Mouse (Mus musculus): Measurements from ENCODE around the gene Krt31. TPM values are rescaled to one million over a fixed set of nuclear protein-coding genes. Genes with fewer than 3 reads are reported as not detected.

Gene Krt31
- polyA plus RNA-seq, 1 experiment from 2014 or later: 0.69 TPM

DNA sequence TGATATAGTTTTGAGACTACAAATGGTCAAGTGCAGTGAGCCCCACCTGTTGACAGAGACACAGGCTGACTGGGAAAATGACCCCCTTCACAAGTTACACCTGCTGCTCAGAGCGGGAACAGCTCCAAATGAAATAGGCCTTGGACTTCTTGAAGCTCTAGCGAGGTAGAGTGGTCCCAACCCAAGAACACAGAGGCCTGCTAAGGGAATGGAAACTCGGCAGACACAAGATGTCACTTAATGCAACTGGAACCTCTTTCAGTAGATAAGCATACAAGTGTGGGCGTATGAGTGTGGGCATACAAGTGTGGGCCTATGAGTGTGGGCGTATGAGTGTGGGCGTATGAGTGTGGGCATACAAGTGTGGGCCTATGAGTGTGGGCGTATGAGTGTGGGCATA lies 51.3 kb downstream of the Krt31 start:
- 87% methylated on average over 7 of the region's 7 CpGs for WGBS
- ATAC-seq (ENCODE audit: insufficient read depth, low FRiP score, low read depth): no peak

More for the DNA sequence above, 51.3 kb downstream of the Krt31 start:
- Histone ChIP-seq H3K4me2 (no peak overlapping the region), H3K27ac (no peak overlapping the region), H3K36me3 (no peaks in the 10 kb centered on the region), H3K4me3 (replicated peaks) (no peak overlapping the region), H3K27me3 (replicated peaks) (0 out of 2 replicates have a peak, but pooled peaks cover 3% of the 10 kb centered on the region), H3K9me3 (no peaks in the 10 kb centered on the region), H3K4me1 (no peaks in the 10 kb centered on the region), H3K9ac (no peak overlapping the region)

Other genes starting within 250 kb of the Krt31 start
- not detected in 2 replicates for gene Gm11554, start 246.1 kb downstream of the Krt31 start, polyA plus RNA-seq (2015; fragmentation: Nextera tagmentation; extraction: Ambion mirVana)
- not detected in 2 replicates for gene Krtap4-13, start 240.7 kb downstream of the Krt31 start, polyA plus RNA-seq (2015; fragmentation: Nextera tagmentation; extraction: Ambion mirVana)
- not detected in 2 replicates for gene Gm11564, start 234.9 kb downstream of the Krt31 start, polyA plus RNA-seq (2015; fragmentation: Nextera tagmentation; extraction: Ambion mirVana)
- not detected in 2 replicates for gene 2300003K06Rik, start 212.5 kb downstream of the Krt31 start, polyA plus RNA-seq (2015; fragmentation: Nextera tagmentation; extraction: Ambion mirVana)
- not detected in 2 replicates for gene Krtap4-16, start 198.9 kb downstream of the Krt31 start, polyA plus RNA-seq (2015; fragmentation: Nextera tagmentation; extraction: Ambion mirVana)
- gene Gm11568, start 192.6 kb downstream of the Krt31 start, polyA plus RNA-seq (2015; fragmentation: Nextera tagmentation; extraction: Ambion mirVana): not detected in 2 replicates
- not detected in 2 replicates for gene Gm11559, start 186.1 kb downstream of the Krt31 start, polyA plus RNA-seq (2015; fragmentation: Nextera tagmentation; extraction: Ambion mirVana)
- not detected in 2 replicates for gene Krtap9-1, start 177.2 kb downstream of the Krt31 start, polyA plus RNA-seq (2015; fragmentation: Nextera tagmentation; extraction: Ambion mirVana)
- not detected in 2 replicates for gene Gm11567, start 171.4 kb downstream of the Krt31 start, polyA plus RNA-seq (2015; fragmentation: Nextera tagmentation; extraction: Ambion mirVana)
- gene Krtap31-1, start 142.6 kb downstream of the Krt31 start, polyA plus RNA-seq (2015; fragmentation: Nextera tagmentation; extraction: Ambion mirVana): not detected in 2 replicates
- not detected in 2 replicates for gene Gm11565, start 135.8 kb downstream of the Krt31 start, polyA plus RNA-seq (2015; fragmentation: Nextera tagmentation; extraction: Ambion mirVana)
- gene Krtap31-2, start 114.3 kb downstream of the Krt31 start, polyA plus RNA-seq (2015; fragmentation: Nextera tagmentation; extraction: Ambion mirVana): not detected in 2 replicates
- not detected in 2 replicates for gene Krtap9-5, start 102.1 kb downstream of the Krt31 start, polyA plus RNA-seq (2015; fragmentation: Nextera tagmentation; extraction: Ambion mirVana)
- not detected in 2 replicates for gene Krtap29-1, start 71.5 kb downstream of the Krt31 start, polyA plus RNA-seq (2015; fragmentation: Nextera tagmentation; extraction: Ambion mirVana)
- not detected in 2 replicates for gene Krtap16-1, start 64.0 kb downstream of the Krt31 start, polyA plus RNA-seq (2015; fragmentation: Nextera tagmentation; extraction: Ambion mirVana)
- gene Krtap17-1, start 56.6 kb downstream of the Krt31 start, polyA plus RNA-seq (2015; fragmentation: Nextera tagmentation; extraction: Ambion mirVana): 0.30 TPM in 1 of 2 replicates, not detected in the other
- gene Krt33a, start 34.3 kb downstream of the Krt31 start, polyA plus RNA-seq (2015; fragmentation: Nextera tagmentation; extraction: Ambion mirVana): 0.15 and 0.35 TPM in 2 replicates
- gene Krt33b, start 20.7 kb downstream of the Krt31 start, polyA plus RNA-seq (2015; fragmentation: Nextera tagmentation; extraction: Ambion mirVana): not detected in 2 replicates
- gene Krt34, start 9.0 kb downstream of the Krt31 start, polyA plus RNA-seq (2015; fragmentation: Nextera tagmentation; extraction: Ambion mirVana): 0.41 and 0.91 TPM in 2 replicates
- not detected in 2 replicates for gene Krt32, start 37.7 kb upstream of the Krt31 start, polyA plus RNA-seq (2015; fragmentation: Nextera tagmentation; extraction: Ambion mirVana)
- 0.32 TPM in 1 of 2 replicates, not detected in the other for gene Krt35, start 45.7 kb upstream of the Krt31 start, polyA plus RNA-seq (2015; fragmentation: Nextera tagmentation; extraction: Ambion mirVana)
- 0.13 and 0.37 TPM in 2 replicates for gene Krt36, start 55.1 kb upstream of the Krt31 start, polyA plus RNA-seq (2015; fragmentation: Nextera tagmentation; extraction: Ambion mirVana)
- 397 and 779 TPM in 2 replicates for gene Krt13, start 71.0 kb upstream of the Krt31 start, polyA plus RNA-seq (2015; fragmentation: Nextera tagmentation; extraction: Ambion mirVana)
- 698 and 1,006 TPM in 2 replicates for gene Krt15, start 85.4 kb upstream of the Krt31 start, polyA plus RNA-seq (2015; fragmentation: Nextera tagmentation; extraction: Ambion mirVana)
- gene Krt19, start 98.1 kb upstream of the Krt31 start, polyA plus RNA-seq (2015; fragmentation: Nextera tagmentation; extraction: Ambion mirVana): 796 and 889 TPM in 2 replicates
- gene Krt9, start 142.7 kb upstream of the Krt31 start, polyA plus RNA-seq (2015; fragmentation: Nextera tagmentation; extraction: Ambion mirVana): not detected in 2 replicates
- gene Krt14, start 157.0 kb upstream of the Krt31 start, polyA plus RNA-seq (2015; fragmentation: Nextera tagmentation; extraction: Ambion mirVana): 17.3 and 25.8 TPM in 2 replicates
- 0.68 and 0.80 TPM in 2 replicates for gene Krt16, start 198.4 kb upstream of the Krt31 start, polyA plus RNA-seq (2015; fragmentation: Nextera tagmentation; extraction: Ambion mirVana)
- gene Krt17, start 210.5 kb upstream of the Krt31 start, polyA plus RNA-seq (2015; fragmentation: Nextera tagmentation; extraction: Ambion mirVana): 24.8 and 28.8 TPM in 2 replicates
- not detected in 2 replicates for gene Krt42, start 219.3 kb upstream of the Krt31 start, polyA plus RNA-seq (2015; fragmentation: Nextera tagmentation; extraction: Ambion mirVana)

Measured in stomach, embryonic 15.5 days (tissue).